16 mouse cellular contexts compared by ENCODE assay signal in genomic region chr5:64285289-64285688, GRCm38 (mm10).
"Had no signal": no experiment of that assay in that cellular context is flagged by ENCODE, and none has a peak within 500 bp of the region (broad histone marks: within the 10 kb centered on the region; RNA-seq: fewer than 3 reads in every experiment).

No protein-coding gene starts in this region.

- H3K4me2 ChIP-seq: neural tube, embryonic 13.5 days; neural tube, embryonic 15.5 days; stomach, embryonic 15.5 days had no signal

- H3K9ac ChIP-seq: neural tube, embryonic 13.5 days; neural tube, embryonic 15.5 days; stomach, embryonic 15.5 days had no signal

- H3K27ac ChIP-seq: neural tube, embryonic 13.5 days; neural tube, embryonic 15.5 days; stomach, embryonic 15.5 days; stomach, postnatal 0 days had no signal

- H3K27me3 ChIP-seq: neural tube, embryonic 13.5 days; neural tube, embryonic 15.5 days; stomach, embryonic 15.5 days had no signal

- H3K9me3 ChIP-seq: neural tube, embryonic 13.5 days; neural tube, embryonic 15.5 days; stomach, embryonic 15.5 days had no signal

- H3K4me3 ChIP-seq: neural tube, embryonic 13.5 days; neural tube, embryonic 15.5 days; stomach, embryonic 15.5 days had no signal

- DNase-seq: retina, postnatal 1 day; right cerebral cortex, adult 18-20 months; right cerebral cortex, postnatal 14 days; right cerebral cortex, postnatal 25 days; right cerebral cortex, postnatal 4 days; spleen, adult 18-20 months; thymus, adult 18-20 months; thymus, adult 2 months; thymus, postnatal 14 days; thymus, postnatal 25 days; thymus, postnatal 36 days; thymus, postnatal 4 days had no signal

- H3K4me1 ChIP-seq: neural tube, embryonic 13.5 days had no signal
